Mouse (Mus musculus): ENCODE measurements around the gene Tada3. TPM values are rescaled to one million over a fixed set of nuclear protein-coding genes. Genes with fewer than 3 reads are reported as not detected.

The Tada3 gene
- polyA plus RNA-seq, 1 experiment from 2014 or later, result 16.5 TPM

DNA sequence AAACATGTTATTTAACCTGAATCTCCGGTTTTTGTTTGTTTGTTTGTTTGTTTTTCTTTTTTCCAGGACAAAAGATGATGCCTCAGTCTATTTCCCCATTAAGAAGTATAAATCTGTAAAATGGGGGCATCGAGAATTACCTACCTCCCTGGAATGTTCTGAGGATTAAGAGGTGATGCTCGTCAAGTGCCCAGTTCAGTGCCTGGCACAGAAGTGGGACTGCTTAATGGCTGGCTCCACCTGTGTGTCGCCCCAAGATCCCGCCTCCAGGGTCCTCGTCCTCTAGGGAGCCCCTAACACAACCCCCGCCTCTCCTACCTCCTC lies 549 bp downstream of the Tada3 start:
- peak overlapping the region; percentile 78 for H3K4me3 ChIP-seq (ENCODE audit: low read depth, low read length)
- peak overlapping the region; percentile 81 for H3K9ac ChIP-seq (ENCODE audit: low read depth, low read length)
- H3K27me3 ChIP-seq (ENCODE audit: control insufficient read depth, insufficient read depth, low read depth, low read length), result no peaks in the 10 kb centered on the region
- H3K27ac ChIP-seq (ENCODE audit: low read length), result peak overlapping the region; percentile 97
- no peak for ATAC-seq (ENCODE audit: low read depth)
- H3K36me3 ChIP-seq (ENCODE audit: control insufficient read depth, insufficient read depth), result peaks cover 12% of the 10 kb centered on the region
- no peaks in the 10 kb centered on the region for H3K9me3 ChIP-seq (replicated peaks; ENCODE audit: control insufficient read depth, low read length)
- 5% methylated on average over 7 of the region's 7 CpGs for WGBS (ENCODE audit: insufficient replicate concordance)
- peak overlapping the region; percentile 80 for H3K4me2 ChIP-seq (ENCODE audit: low read depth, low read length)
- peaks cover 35% of the 10 kb centered on the region for H3K4me1 ChIP-seq (ENCODE audit: control insufficient read depth, low read depth, low read length)

GRCm38 (mm10) chr6:113373491-113373890 lies 4.2 kb downstream of the Tada3 start:
- Histone ChIP-seq H3K36me3 (ENCODE audit: control insufficient read depth, insufficient read depth) (peaks cover 14% of the 10 kb centered on the region), H3K4me2 (ENCODE audit: low read depth, low read length) (0 out of 2 replicates have a peak overlapping the region, but pooled peaks have one; percentile 3), H3K27ac (ENCODE audit: low read length) (peak overlapping the region; percentile 38; the same call in 1 of the 2 replicates), H3K9ac (ENCODE audit: low read depth, low read length) (no peak overlapping the region), H3K4me1 (ENCODE audit: control insufficient read depth, low read depth, low read length) (peaks cover 17% of the 10 kb centered on the region), H3K27me3 (ENCODE audit: control insufficient read depth, insufficient read depth, low read depth, low read length) (no peaks in the 10 kb centered on the region), H3K9me3 (replicated peaks; ENCODE audit: control insufficient read depth, low read length) (no peaks in the 10 kb centered on the region), H3K4me3 (ENCODE audit: low read depth, low read length) (no peak overlapping the region)
- WGBS (ENCODE audit: insufficient replicate concordance), result 45% methylated on average over 4 of the region's 4 CpGs
- no peak for ATAC-seq (ENCODE audit: low read depth)

GRCm38 (mm10) chr6:113370194-113370929 lies 7.3 kb downstream of the Tada3 start:
- Histone ChIP-seq H3K27ac (ENCODE audit: low read length) (no peak overlapping the region), H3K27me3 (ENCODE audit: control insufficient read depth, insufficient read depth, low read depth, low read length) (no peaks in the 10 kb centered on the region), H3K9ac (ENCODE audit: low read depth, low read length) (no peak overlapping the region), H3K4me3 (ENCODE audit: low read depth, low read length) (no peak overlapping the region), H3K9me3 (replicated peaks; ENCODE audit: control insufficient read depth, low read length) (no peaks in the 10 kb centered on the region), H3K36me3 (ENCODE audit: control insufficient read depth, insufficient read depth) (peaks cover 14% of the 10 kb centered on the region), H3K4me2 (ENCODE audit: low read depth, low read length) (no peak overlapping the region), H3K4me1 (ENCODE audit: control insufficient read depth, low read depth, low read length) (peaks cover 8% of the 10 kb centered on the region)
- WGBS (ENCODE audit: insufficient replicate concordance), result 84% methylated on average over 20 of the region's 20 CpGs
- ATAC-seq (ENCODE audit: low read depth), result no peak

DNA sequence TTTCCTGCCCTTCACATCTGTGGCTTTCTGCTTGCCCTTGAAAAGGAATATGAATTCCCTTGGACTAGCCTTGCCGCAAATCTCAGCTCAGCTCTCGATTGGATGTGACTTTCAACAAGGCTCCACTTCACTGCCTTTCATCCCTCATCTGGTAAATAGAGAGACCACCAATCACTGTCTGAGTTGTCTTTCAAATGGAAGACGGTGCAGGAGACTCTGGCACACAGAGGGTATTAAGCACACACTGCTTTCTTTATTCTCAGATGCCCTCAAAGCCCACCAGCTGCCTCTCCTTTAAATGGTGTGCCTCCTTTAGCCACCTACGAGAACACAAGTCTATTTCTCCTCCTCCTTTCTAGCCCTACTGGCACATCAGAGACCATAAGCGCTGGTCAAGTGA lies 9.1 kb downstream of the Tada3 start:
- H3K9me3 ChIP-seq (replicated peaks; ENCODE audit: control insufficient read depth, low read length), result no peaks in the 10 kb centered on the region
- 75% methylated on average over 5 of the region's 5 CpGs for WGBS (ENCODE audit: insufficient replicate concordance)
- ATAC-seq (ENCODE audit: low read depth), result no peak
- no peak overlapping the region for H3K4me2 ChIP-seq (ENCODE audit: low read depth, low read length)
- peaks cover 5% of the 10 kb centered on the region for H3K4me1 ChIP-seq (ENCODE audit: control insufficient read depth, low read depth, low read length)
- no peaks in the 10 kb centered on the region for H3K27me3 ChIP-seq (ENCODE audit: control insufficient read depth, insufficient read depth, low read depth, low read length)
- no peak overlapping the region for H3K4me3 ChIP-seq (ENCODE audit: low read depth, low read length)
- no peak overlapping the region for H3K27ac ChIP-seq (ENCODE audit: low read length)
- no peak overlapping the region for H3K9ac ChIP-seq (ENCODE audit: low read depth, low read length)
- H3K36me3 ChIP-seq (ENCODE audit: control insufficient read depth, insufficient read depth), result peaks cover 11% of the 10 kb centered on the region

- H3K4me3 ChIP-seq (ENCODE audit: low read depth, low read length), result no peak overlapping the region
- no peaks in the 10 kb centered on the region for H3K9me3 ChIP-seq (replicated peaks; ENCODE audit: control insufficient read depth, low read length)
- peaks cover 1% of the 10 kb centered on the region for H3K4me1 ChIP-seq (ENCODE audit: control insufficient read depth, low read depth, low read length)
- 80% methylated on average over 7 of the region's 7 CpGs for WGBS (ENCODE audit: insufficient replicate concordance)
- ATAC-seq (ENCODE audit: low read depth), result no peak
- no peaks in the 10 kb centered on the region for H3K27me3 ChIP-seq (ENCODE audit: control insufficient read depth, insufficient read depth, low read depth, low read length)
- H3K36me3 ChIP-seq (ENCODE audit: control insufficient read depth, insufficient read depth), result peaks cover 11% of the 10 kb centered on the region
- H3K4me2 ChIP-seq (ENCODE audit: low read depth, low read length), result no peak overlapping the region
- H3K27ac ChIP-seq (ENCODE audit: low read length), result no peak overlapping the region
- H3K9ac ChIP-seq (ENCODE audit: low read depth, low read length), result no peak overlapping the region
Measured at GRCm38 (mm10) chr6:113368124-113368523, 9.6 kb downstream of the Tada3 start.

DNA sequence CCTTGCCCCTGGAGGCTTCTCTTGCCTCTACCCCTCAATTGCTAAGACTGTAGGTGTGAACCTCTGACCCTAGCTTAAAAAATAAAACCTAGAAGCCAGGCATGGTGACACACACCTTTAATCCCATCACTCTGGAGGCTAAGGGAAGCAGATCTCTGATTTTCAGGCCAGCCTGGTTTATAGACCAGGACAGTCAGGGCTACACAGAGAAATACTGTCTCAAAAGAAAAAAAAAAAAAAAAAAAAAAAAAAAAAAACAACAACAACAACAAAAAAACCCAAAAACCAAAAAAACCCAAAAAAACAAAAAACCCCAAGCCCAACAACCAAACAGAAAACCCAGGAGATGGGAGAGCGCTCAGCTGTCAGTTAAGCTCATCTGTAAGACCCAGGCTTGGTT lies 10.1 kb downstream of the Tada3 start:
- ATAC-seq (ENCODE audit: low read depth), result no peak
- Histone ChIP-seq H3K4me2 (ENCODE audit: low read depth, low read length) (no peak overlapping the region), H3K27ac (ENCODE audit: low read length) (no peak overlapping the region), H3K27me3 (ENCODE audit: control insufficient read depth, insufficient read depth, low read depth, low read length) (no peaks in the 10 kb centered on the region), H3K4me3 (ENCODE audit: low read depth, low read length) (no peak overlapping the region), H3K9ac (ENCODE audit: low read depth, low read length) (no peak overlapping the region), H3K36me3 (ENCODE audit: control insufficient read depth, insufficient read depth) (peaks cover 11% of the 10 kb centered on the region), H3K4me1 (ENCODE audit: control insufficient read depth, low read depth, low read length) (no peaks in the 10 kb centered on the region; the same call in 1 of the 2 replicates), H3K9me3 (replicated peaks; ENCODE audit: control insufficient read depth, low read length) (no peaks in the 10 kb centered on the region)
- WGBS (ENCODE audit: insufficient replicate concordance), result 87% methylated on average over 1 of the region's 1 CpGs

- ATAC-seq (ENCODE audit: low read depth), result no peak
Measured at GRCm38 (mm10) chr6:113366639-113367038, 11.0 kb downstream of the Tada3 start.

DNA sequence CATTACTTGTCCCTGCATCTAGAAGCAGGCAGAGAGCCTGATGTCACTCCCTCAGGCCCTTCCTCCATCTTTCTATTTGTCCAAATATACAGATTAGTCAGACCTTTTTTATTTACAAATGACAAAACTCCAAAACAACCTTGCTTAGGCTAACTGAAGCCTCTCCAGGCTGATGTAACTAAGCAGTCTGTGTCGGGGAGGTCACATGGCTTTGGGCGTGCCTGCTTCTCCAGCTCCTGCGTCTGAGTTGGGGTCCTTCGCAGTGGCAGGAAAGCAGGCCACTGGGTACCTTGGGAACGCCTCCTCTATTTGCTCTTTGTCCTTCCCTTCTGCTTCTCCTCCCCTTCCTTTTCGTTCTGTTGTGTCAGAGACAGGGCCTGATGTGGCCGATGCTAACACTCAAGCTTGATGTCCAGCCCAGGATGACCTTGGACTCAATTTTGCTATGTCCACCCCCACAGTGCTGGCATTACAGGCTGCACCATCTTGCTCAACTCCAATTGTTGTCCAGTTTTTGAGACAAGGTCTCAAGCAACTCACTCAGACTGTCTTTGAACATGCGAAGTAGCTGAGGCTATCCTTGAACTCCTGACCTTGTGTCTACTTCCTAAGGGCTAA lies 13.1 kb downstream of the Tada3 start:
- Histone ChIP-seq H3K4me3 (ENCODE audit: low read depth, low read length) (no peak overlapping the region), H3K9me3 (replicated peaks; ENCODE audit: control insufficient read depth, low read length) (no peaks in the 10 kb centered on the region), H3K9ac (ENCODE audit: low read depth, low read length) (no peak overlapping the region), H3K4me1 (ENCODE audit: control insufficient read depth, low read depth, low read length) (no peaks in the 10 kb centered on the region), H3K36me3 (ENCODE audit: control insufficient read depth, insufficient read depth) (no peaks in the 10 kb centered on the region; the same call in none of the 2 replicates), H3K4me2 (ENCODE audit: low read depth, low read length) (no peak overlapping the region), H3K27ac (ENCODE audit: low read length) (no peak overlapping the region), H3K27me3 (ENCODE audit: control insufficient read depth, insufficient read depth, low read depth, low read length) (no peaks in the 10 kb centered on the region)
- no peak for ATAC-seq (ENCODE audit: low read depth)
- 64% methylated on average over 8 of the region's 8 CpGs for WGBS (ENCODE audit: insufficient replicate concordance)

More at GRCm38 (mm10) chr6:113366639-113367038, 11.0 kb downstream of the Tada3 start:
- Histone ChIP-seq H3K4me2 (ENCODE audit: low read depth, low read length) (no peak overlapping the region), H3K4me1 (ENCODE audit: control insufficient read depth, low read depth, low read length) (no peaks in the 10 kb centered on the region), H3K9ac (ENCODE audit: low read depth, low read length) (no peak overlapping the region), H3K27me3 (ENCODE audit: control insufficient read depth, insufficient read depth, low read depth, low read length) (no peaks in the 10 kb centered on the region), H3K9me3 (replicated peaks; ENCODE audit: control insufficient read depth, low read length) (no peaks in the 10 kb centered on the region), H3K4me3 (ENCODE audit: low read depth, low read length) (no peak overlapping the region), H3K36me3 (ENCODE audit: control insufficient read depth, insufficient read depth) (peaks cover 10% of the 10 kb centered on the region), H3K27ac (ENCODE audit: low read length) (no peak overlapping the region)
- 74% methylated on average over 6 of the region's 6 CpGs for WGBS (ENCODE audit: insufficient replicate concordance)

- no peaks in the 10 kb centered on the region for H3K36me3 ChIP-seq (ENCODE audit: control insufficient read depth, insufficient read depth)
- H3K27ac ChIP-seq (ENCODE audit: low read length), result no peak overlapping the region
- H3K4me2 ChIP-seq (ENCODE audit: low read depth, low read length), result no peak overlapping the region
- no peaks in the 10 kb centered on the region for H3K9me3 ChIP-seq (replicated peaks; ENCODE audit: control insufficient read depth, low read length)
- H3K4me1 ChIP-seq (ENCODE audit: control insufficient read depth, low read depth, low read length), result no peaks in the 10 kb centered on the region
- H3K4me3 ChIP-seq (ENCODE audit: low read depth, low read length), result no peak overlapping the region
- H3K9ac ChIP-seq (ENCODE audit: low read depth, low read length), result no peak overlapping the region
- ATAC-seq (ENCODE audit: low read depth), result no peak
- H3K27me3 ChIP-seq (ENCODE audit: control insufficient read depth, insufficient read depth, low read depth, low read length), result no peaks in the 10 kb centered on the region
- WGBS (ENCODE audit: insufficient replicate concordance), result 84% methylated on average over 1 of the region's 1 CpGs
Measured at GRCm38 (mm10) chr6:113362241-113362640, 15.4 kb downstream of the Tada3 start.

All from liver, embryonic 16.5 days (tissue).